Mouse (Mus musculus) CH12.LX (cell line): Measurements from ENCODE around the gene Cacfd1.

ENCODE experiments used
- CHD1 ChIP-seq: IDR thresholded peaks from 2 replicates; pipeline ENCODE4 v1.6.1; 2012; ENCODE audit warnings: low read depth, low read length, improper control_type of control experiment, inconsistent platforms
- CTCF ChIP-seq, 2 experiments: IDR thresholded peaks in 1 of 2; conservative IDR thresholded peaks in 1 of 2; 2 replicates each; pipeline ENCODE4 v1.5.1; 2011 to 2012; ENCODE audit warnings: low read depth in 2 of 2, low read length in 2 of 2, improper control_type of control experiment in 1 of 2, inconsistent platforms in 1 of 2, mild to moderate bottlenecking in 1 of 2, moderate library complexity in 1 of 2
- EP300 ChIP-seq: IDR thresholded peaks from 2 replicates; pipeline ENCODE4 v1.6.1; 2011; ENCODE audit warnings: low read length, improper control_type of control experiment
- GABPA ChIP-seq: IDR thresholded peaks from 2 replicates; pipeline ENCODE4 v1.6.1; 2012; ENCODE audit warnings: low read depth, low read length, improper control_type of control experiment, inconsistent platforms; ENCODE audit not compliant: insufficient replicate concordance
- TCF12 ChIP-seq: IDR thresholded peaks from 2 replicates; pipeline ENCODE4 v1.6.1; 2014; ENCODE audit warnings: low read depth, mild to moderate bottlenecking, inconsistent platforms, low read length, improper control_type of control experiment
- UBTF ChIP-seq: IDR thresholded peaks from 2 replicates; pipeline ENCODE4 v1.6.1; 2012; ENCODE audit warnings: low read depth, mild to moderate bottlenecking, inconsistent platforms, low read length, improper control_type of control experiment, moderate library complexity

- no peak for TF ChIP-seq TCF12
- no peak for TF ChIP-seq CTCF (conservative IDR thresholded peaks at IDR 0.05 in 1 of 2, IDR thresholded peaks at IDR 0.05 in 1 of 2; ENCODE audit: low read depth in 2 of 2, low read length in 2 of 2)
- TF ChIP-seq CHD1: no peak
- no peak for TF ChIP-seq UBTF
- TF ChIP-seq GABPA: no peak
- no peak for TF ChIP-seq EP300
These were observed 34.4 kb downstream of the Cacfd1 start for GRCm38 (mm10) chr2:27044166-27044565.
